Mouse (Mus musculus): ENCODE data around the gene Ncf4. TPM values are rescaled to one million over a fixed set of nuclear protein-coding genes. Genes with fewer than 3 reads are reported as not detected.

Gene Ncf4
- polyA plus RNA-seq, 1 experiment = not detected

DNA sequence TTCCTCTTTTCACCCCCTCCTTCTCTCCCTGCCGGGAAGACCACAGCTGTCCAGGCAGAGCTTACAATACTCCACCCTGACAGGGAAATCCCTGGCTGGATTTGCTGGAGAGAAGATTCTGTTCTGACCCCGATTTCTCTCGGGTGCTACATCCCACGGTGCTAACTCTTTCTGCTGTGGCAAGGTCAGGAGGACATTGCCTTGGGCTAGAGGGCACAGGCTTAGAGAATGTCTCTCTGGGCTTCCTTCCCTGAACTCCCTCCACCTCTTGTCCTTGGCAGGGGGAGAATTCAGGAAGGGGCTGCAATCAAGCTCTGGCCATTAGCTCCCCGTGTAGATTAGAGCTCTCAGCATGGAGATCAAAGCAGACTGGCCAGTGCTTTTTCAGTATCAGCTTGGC is 65.3 kb downstream of the Ncf4 start:
- no peaks in the 10 kb centered on the region for H3K9me3 ChIP-seq (replicated peaks; ENCODE audit: control insufficient read depth, insufficient read depth, low read length, poor library complexity, severe bottlenecking)
- H3K4me3 ChIP-seq (ENCODE audit: low read depth, low read length) = no peak overlapping the region
- no peaks in the 10 kb centered on the region for H3K27me3 ChIP-seq (ENCODE audit: control insufficient read depth, insufficient read depth, low read length, poor library complexity, severe bottlenecking)
- H3K36me3 ChIP-seq (ENCODE audit: control insufficient read depth, insufficient read depth, low read length, poor library complexity, severe bottlenecking) = no peaks in the 10 kb centered on the region
- no peaks in the 10 kb centered on the region for H3K4me1 ChIP-seq (ENCODE audit: control insufficient read depth, insufficient read depth, low read length)
- no peak overlapping the region for H3K9ac ChIP-seq (ENCODE audit: low read depth, poor library complexity, severe bottlenecking)
- no peak overlapping the region for H3K27ac ChIP-seq (ENCODE audit: insufficient read depth, low read length)
- TF ChIP-seq EP300 (IDR thresholded peaks at IDR 0.05; ENCODE audit: insufficient read depth, low read depth, low read length) (no peak), POLR2A (IDR thresholded peaks at IDR 0.05; ENCODE audit: insufficient read depth, low read length) (no peak), CTCF (IDR thresholded peaks at IDR 0.05; ENCODE audit: low read depth, low read length) (no peak)

DNA sequence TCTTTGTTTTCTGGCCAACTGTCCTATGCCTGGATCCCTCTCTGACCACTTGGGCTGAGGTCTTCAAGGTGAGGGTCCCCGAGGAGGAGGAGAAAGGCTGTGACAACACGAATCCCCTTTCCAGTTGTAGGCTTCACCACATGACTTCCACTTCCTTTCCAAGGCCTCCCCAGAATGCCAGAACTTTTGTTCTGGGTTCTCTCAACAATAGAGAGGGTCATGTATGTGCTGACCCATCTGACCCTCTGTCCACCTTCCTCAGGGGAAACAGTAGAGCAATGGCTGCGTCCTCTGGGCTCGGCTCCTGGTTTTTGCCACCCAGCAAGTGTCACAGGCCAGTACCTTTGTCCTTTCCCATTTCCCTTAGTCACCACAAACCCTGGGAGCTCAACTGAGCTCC is 66.4 kb downstream of the Ncf4 start:
- Histone ChIP-seq H3K36me3 (ENCODE audit: control insufficient read depth, insufficient read depth, low read length, poor library complexity, severe bottlenecking) (no peaks in the 10 kb centered on the region), H3K9me3 (replicated peaks; ENCODE audit: control insufficient read depth, insufficient read depth, low read length, poor library complexity, severe bottlenecking) (no peaks in the 10 kb centered on the region), H3K27me3 (ENCODE audit: control insufficient read depth, insufficient read depth, low read length, poor library complexity, severe bottlenecking) (no peaks in the 10 kb centered on the region), H3K27ac (ENCODE audit: insufficient read depth, low read length) (no peak overlapping the region), H3K4me3 (ENCODE audit: low read depth, low read length) (no peak overlapping the region), H3K4me1 (ENCODE audit: control insufficient read depth, insufficient read depth, low read length) (no peaks in the 10 kb centered on the region), H3K9ac (ENCODE audit: low read depth, poor library complexity, severe bottlenecking) (no peak overlapping the region)
- TF ChIP-seq EP300 (IDR thresholded peaks at IDR 0.05; ENCODE audit: insufficient read depth, low read depth, low read length) = no peak
- TF ChIP-seq POLR2A (IDR thresholded peaks at IDR 0.05; ENCODE audit: insufficient read depth, low read length) = no peak

Other genes starting within 250 kb of the Ncf4 start
- not detected in 2 replicates for gene Cacng2, start 124.8 kb upstream of the Ncf4 start, polyA plus RNA-seq (2011; ENCODE audit: insufficient read depth, insufficient read length, low read depth, missing spikeins)
- gene Ift27, start 70.7 kb upstream of the Ncf4 start, polyA plus RNA-seq (2011; ENCODE audit: insufficient read depth, insufficient read length, low read depth, missing spikeins) = 19.4 and 19.8 TPM in 2 replicates
- not detected in 2 replicates for gene Pvalb, start 38.4 kb upstream of the Ncf4 start, polyA plus RNA-seq (2011; ENCODE audit: insufficient read depth, insufficient read length, low read depth, missing spikeins)
- not detected in 2 replicates for gene Csf2rb2, start 60.9 kb downstream of the Ncf4 start, polyA plus RNA-seq (2011; ENCODE audit: insufficient read depth, insufficient read length, low read depth, missing spikeins)
- 0.58 and 1.1 TPM in 2 replicates for gene Csf2rb, start 81.0 kb downstream of the Ncf4 start, polyA plus RNA-seq (2011; ENCODE audit: insufficient read depth, insufficient read length, low read depth, missing spikeins)
- gene Tex33, start 151.1 kb downstream of the Ncf4 start, polyA plus RNA-seq (2011; ENCODE audit: insufficient read depth, insufficient read length, low read depth, missing spikeins) = not detected in 2 replicates
- gene Tst, start 161.1 kb downstream of the Ncf4 start, polyA plus RNA-seq (2011; ENCODE audit: insufficient read depth, insufficient read length, low read depth, missing spikeins) = 9.8 and 10.5 TPM in 2 replicates
- gene Mpst, start 161.6 kb downstream of the Ncf4 start, polyA plus RNA-seq (2011; ENCODE audit: insufficient read depth, insufficient read length, low read depth, missing spikeins) = 15.4 and 18.4 TPM in 2 replicates
- gene Kctd17, start 183.8 kb downstream of the Ncf4 start, polyA plus RNA-seq (2011; ENCODE audit: insufficient read depth, insufficient read length, low read depth, missing spikeins) = 31.4 and 35.9 TPM in 2 replicates
- gene Tmprss6, start 223.8 kb downstream of the Ncf4 start, polyA plus RNA-seq (2011; ENCODE audit: insufficient read depth, insufficient read length, low read depth, missing spikeins) = 0.70 TPM in 1 of 2 replicates, not detected in the other